Mouse (Mus musculus) stomach, embryonic 14.5 days (tissue): ENCODE results near the gene Akap13. TPM values are rescaled to one million over a fixed set of nuclear protein-coding genes. Genes with fewer than 3 reads are reported as not detected.
"Not testable (repeated sequence)": the region's sequence is repeated elsewhere in the genome, so short reads cannot be mapped to it uniquely, and the experiment has no call there.

Experiments used
- ATAC-seq: fragments of 200-750 bp; cut with Nextera tagmentation; 2 replicates; pipeline ENCODE4 v1.8.0; 2017; ENCODE audit warnings: low read depth, moderate TSS enrichment; ENCODE audit not compliant: insufficient number of reproducible peaks, insufficient read depth, low FRiP score
- H3K27ac ChIP-seq: fragments of 300-500 bp; sonication (generic); 2 replicates; pipeline ENCODE4 v1.5.1; 2014; ENCODE audit warnings: mild to moderate bottlenecking, low read length, moderate library complexity, mixed read lengths
- H3K27me3 ChIP-seq: fragments of 300-500 bp; sonication (generic); 2 replicates; pipeline ENCODE4 v1.6.1; 2014; ENCODE audit warnings: low read length, control low read depth, mixed read lengths; ENCODE audit not compliant: control insufficient read depth, insufficient read depth
- H3K36me3 ChIP-seq: fragments of 300-500 bp; sonication (generic); 2 replicates; pipeline ENCODE4 v1.6.1; 2014; ENCODE audit warnings: mild to moderate bottlenecking, control low read depth, low read length, moderate library complexity, mixed read lengths; ENCODE audit not compliant: control insufficient read depth, insufficient read depth
- H3K4me1 ChIP-seq: fragments of 300-500 bp; sonication (generic); 2 replicates; pipeline ENCODE4 v1.6.1; 2014; ENCODE audit warnings: low read length, control low read depth, mixed read lengths; ENCODE audit not compliant: control insufficient read depth, insufficient read depth
- H3K4me2 ChIP-seq: fragments of 300-500 bp; sonication (generic); replicated peaks from 2 replicates; pipeline ENCODE4 v1.6.1; 2014; ENCODE audit warnings: low read depth, low read length, control low read depth
- H3K4me3 ChIP-seq: fragments of 300-500 bp; sonication (generic); 2 replicates; pipeline ENCODE4 v1.5.1; 2014; ENCODE audit warnings: low read depth, low read length, control low read depth
- H3K9ac ChIP-seq: fragments of 300-500 bp; sonication (generic); replicated peaks from 2 replicates; pipeline ENCODE4 v1.6.1; 2014; ENCODE audit warnings: low read depth, mild to moderate bottlenecking, control low read depth, low read length, moderate library complexity, mixed read lengths
- H3K9me3 ChIP-seq: fragments of 300-500 bp; sonication (generic); 2 replicates; pipeline ENCODE4 v1.6.1; 2016; ENCODE audit warnings: low read depth, low read length, control low read depth; ENCODE audit not compliant: control insufficient read depth
- WGBS: fragments of 180-500 bp; shearing (Covaris S2); extraction: QIAGEN DNeasy Blood & Tissue Kit; methylation state at CpG from one replicate; pipeline ENCODE4 v1.1.7; 2014; 5-methylcytosine and 5-hydroxymethylcytosine counted together
- polyA plus RNA-seq: library from polyadenylated mRNA; unstranded; fragments of >200 nt; fragmentation: Nextera tagmentation; extraction: Ambion mirVana; gene quantifications from 2 replicates; pipeline ENCODE4 v1.2.1, GENCODE M21; 2014

The Akap13 gene
- polyA plus RNA-seq, 1 experiment from 2014 or later, result 74.0 TPM

GRCm38 (mm10) chr7:75781948-75782722 is 326.8 kb downstream of the Akap13 start:
- Histone ChIP-seq H3K27me3 (no peaks in the 10 kb centered on the region), H3K36me3 (0 out of 2 replicates have a peak, but pooled peaks cover 11% of the 10 kb centered on the region), H3K27ac (no peak overlapping the region), H3K9ac (peak overlapping the region; percentile 36; the same call in 1 of the 2 replicates), H3K4me3 (peak overlapping the region; percentile 47), H3K4me2 (peak overlapping the region; percentile 44), H3K4me1 (0 out of 2 replicates have a peak, but pooled peaks cover 3% of the 10 kb centered on the region), H3K9me3 (no peaks in the 10 kb centered on the region)
- ATAC-seq, result peak; percentile 95
- WGBS, result 12% methylated on average over 36 of the region's 36 CpGs

GRCm38 (mm10) chr7:75782723-75783011 is 327.3 kb downstream of the Akap13 start:
- Histone ChIP-seq H3K27me3 (no peaks in the 10 kb centered on the region), H3K9ac (no peak overlapping the region), H3K4me2 (no peak overlapping the region), H3K4me3 (no peak overlapping the region), H3K9me3 (no peaks in the 10 kb centered on the region), H3K4me1 (0 out of 2 replicates have a peak, but pooled peaks cover 8% of the 10 kb centered on the region), H3K27ac (no peak overlapping the region), H3K36me3 (0 out of 2 replicates have a peak, but pooled peaks cover 7% of the 10 kb centered on the region)
- 79% methylated on average over 3 of the region's 3 CpGs for WGBS
- no peak for ATAC-seq

GRCm38 (mm10) chr7:75785388-75786328 is 330.3 kb downstream of the Akap13 start:
- Histone ChIP-seq H3K9me3 (no peaks in the 10 kb centered on the region), H3K4me2 (no peak overlapping the region), H3K27ac (no peak overlapping the region), H3K4me1 (peaks cover 9% of the 10 kb centered on the region), H3K4me3 (no peak overlapping the region), H3K36me3 (no peaks in the 10 kb centered on the region), H3K27me3 (no peaks in the 10 kb centered on the region), H3K9ac (no peak overlapping the region)
- 87% methylated on average over 14 of the region's 14 CpGs for WGBS
- no peak for ATAC-seq

- H3K9me3 ChIP-seq, result no peaks in the 10 kb centered on the region
- no peak overlapping the region for H3K4me2 ChIP-seq
- no peak overlapping the region for H3K27ac ChIP-seq
- H3K36me3 ChIP-seq, result no peaks in the 10 kb centered on the region
- H3K27me3 ChIP-seq, result no peaks in the 10 kb centered on the region
- peaks cover 8% of the 10 kb centered on the region for H3K4me1 ChIP-seq
- no peak overlapping the region for H3K9ac ChIP-seq
- no peak overlapping the region for H3K4me3 ChIP-seq
- 25% methylated on average over 1 of the region's 2 CpGs for WGBS
- ATAC-seq, result no peak
These were observed 331.5 kb downstream of the Akap13 start for GRCm38 (mm10) chr7:75786812-75787211.

- Histone ChIP-seq H3K27ac (no peak overlapping the region), H3K9ac (no peak overlapping the region), H3K4me2 (no peak overlapping the region), H3K36me3 (no peaks in the 10 kb centered on the region), H3K27me3 (no peaks in the 10 kb centered on the region), H3K4me1 (peaks cover 8% of the 10 kb centered on the region), H3K4me3 (no peak overlapping the region), H3K9me3 (no peaks in the 10 kb centered on the region)
- ATAC-seq, result no peak
- WGBS, result 39% methylated on average over 3 of the region's 3 CpGs
These were observed 332.0 kb downstream of the Akap13 start for GRCm38 (mm10) chr7:75787371-75787770.

GRCm38 (mm10) chr7:75788069-75788800 is 332.9 kb downstream of the Akap13 start:
- H3K36me3 ChIP-seq, H3K4me2 ChIP-seq, ATAC-seq, H3K9me3 ChIP-seq, H3K9ac ChIP-seq, H3K4me3 ChIP-seq, H3K4me1 ChIP-seq, H3K27ac ChIP-seq, H3K27me3 ChIP-seq: not testable (repeated sequence)
- 57% methylated on average over 4 of the region's 7 CpGs for WGBS

GRCm38 (mm10) chr7:75788801-75789135 is 333.4 kb downstream of the Akap13 start:
- not testable (repeated sequence) for H3K4me3 ChIP-seq, ATAC-seq, H3K27me3 ChIP-seq, H3K4me1 ChIP-seq, H3K36me3 ChIP-seq, H3K27ac ChIP-seq, H3K9ac ChIP-seq, H3K4me2 ChIP-seq, H3K9me3 ChIP-seq
- WGBS, result 33% methylated on average over 3 of the region's 3 CpGs

- H3K27me3 ChIP-seq, result no peaks in the 10 kb centered on the region
- peaks cover 8% of the 10 kb centered on the region for H3K4me1 ChIP-seq
- no peak overlapping the region for H3K9ac ChIP-seq
- H3K9me3 ChIP-seq, result no peaks in the 10 kb centered on the region
- no peak for ATAC-seq
- no peak overlapping the region for H3K4me3 ChIP-seq
- no peak overlapping the region for H3K27ac ChIP-seq
- no peak overlapping the region for H3K4me2 ChIP-seq
- 94% methylated on average over 6 of the region's 6 CpGs for WGBS
- no peaks in the 10 kb centered on the region for H3K36me3 ChIP-seq
These were observed 334.4 kb downstream of the Akap13 start for GRCm38 (mm10) chr7:75789746-75790145.
